ENCODE assay signal across 8 mouse cellular contexts in the genomic region with DNA sequence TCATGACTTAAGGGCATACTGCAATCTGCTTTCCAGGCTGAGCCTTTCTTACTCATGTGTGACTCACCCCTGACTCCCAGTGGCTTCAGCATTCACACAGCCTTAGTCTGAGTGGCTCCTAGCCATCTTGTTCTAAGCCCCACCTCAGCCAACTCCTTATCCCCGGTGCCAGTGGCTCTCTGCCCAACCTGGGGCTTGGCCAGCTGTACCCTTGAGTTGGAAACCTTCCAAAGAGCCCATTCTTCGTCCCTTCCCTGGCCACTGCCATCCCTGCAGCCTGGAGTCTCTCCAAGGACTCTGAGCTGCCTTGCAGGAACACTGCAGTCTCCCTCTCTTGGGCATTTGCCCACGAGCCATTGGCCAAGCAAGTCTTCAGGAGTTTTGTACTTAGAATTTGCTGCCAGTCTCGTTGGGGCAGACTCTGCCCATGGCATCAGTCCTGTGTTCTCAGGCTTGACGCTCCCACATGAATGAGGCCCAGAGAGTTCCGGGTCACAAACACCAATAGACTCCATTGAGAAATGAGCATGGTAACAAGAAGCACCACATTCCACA.
A peak's percentile ranks its signal among the peaks of the same experiment; 100 is the strongest.
DNase-seq lines count a peak whose midpoint lies in the region; ATAC-seq and TF ChIP-seq lines count a peak whose summit lies in the region.

No protein-coding gene starts in this region.

- H3K9me3 ChIP-seq in lung, embryonic 14.5 days (ENCODE audit: low read depth, low read length): no peaks in the 10 kb centered on the region
- 0 out of 2 replicates have a peak, but pooled peaks cover 2% of the 10 kb centered on the region for H3K9me3 ChIP-seq in limb, embryonic 10.5 days (replicated peaks)

- DNase-seq in adipocyte (ENCODE audit: low spot score): peak; percentile 87
- DNase-seq in cerebellum, adult 11 months: peak; percentile 54
- DNase-seq in gastrocnemius, postnatal 10 days: peak; percentile 12
- peak; percentile 71 for DNase-seq in kidney, postnatal 14 days
- peak; percentile 50 for DNase-seq in lung, embryonic 14.5 days
- peak; percentile 71 for DNase-seq in right cerebral cortex, postnatal 4 days
- no peak for DNase-seq in limb, embryonic 10.5 days (ENCODE audit: low spot score)

- H3K4me2 ChIP-seq in lung, embryonic 14.5 days: no peak overlapping the region

- no peak overlapping the region for H3K9ac ChIP-seq in lung, embryonic 14.5 days

- H3K36me3 ChIP-seq in lung, embryonic 14.5 days (ENCODE audit: insufficient read depth): no peaks in the 10 kb centered on the region
- H3K36me3 ChIP-seq in limb, embryonic 10.5 days: no peaks in the 10 kb centered on the region

- H3K27me3 ChIP-seq in lung, embryonic 14.5 days (ENCODE audit: insufficient read depth, low read length): no peaks in the 10 kb centered on the region
- H3K27me3 ChIP-seq in limb, embryonic 10.5 days (ENCODE audit: low read depth, poor library complexity, severe bottlenecking): no peaks in the 10 kb centered on the region

- no peak overlapping the region for H3K4me3 ChIP-seq in lung, embryonic 14.5 days (ENCODE audit: low read depth, low read length)
- no peak overlapping the region for H3K4me3 ChIP-seq in limb, embryonic 10.5 days

- WGBS in lung, embryonic 14.5 days: 50% methylated on average over 6 of the region's 6 CpGs
- WGBS in limb, embryonic 10.5 days: 81% methylated on average over 6 of the region's 6 CpGs

- H3K4me1 ChIP-seq in lung, embryonic 14.5 days (ENCODE audit: insufficient read depth): 0 out of 2 replicates have a peak, but pooled peaks cover 3% of the 10 kb centered on the region
- H3K4me1 ChIP-seq in limb, embryonic 10.5 days: no peaks in the 10 kb centered on the region

- peak; percentile 75 for ATAC-seq in lung, embryonic 14.5 days (ENCODE audit: insufficient read depth)
- no peak for ATAC-seq in CD4-positive, CD25-positive, alpha-beta regulatory T cell, adult 4 months

- peak overlapping the region; percentile 88 for H3K27ac ChIP-seq in lung, embryonic 14.5 days (ENCODE audit: low read depth)
- no peak overlapping the region for H3K27ac ChIP-seq in limb, embryonic 10.5 days

- peak; percentile 20; the same call in 1 of the 2 replicates for TF ChIP-seq CTCF in lung, embryonic 14.5 days (IDR thresholded peaks at IDR 0.05; ENCODE audit: low read depth)
